Mouse (Mus musculus): Measurements from ENCODE around the gene Kcnn4.

DNA sequence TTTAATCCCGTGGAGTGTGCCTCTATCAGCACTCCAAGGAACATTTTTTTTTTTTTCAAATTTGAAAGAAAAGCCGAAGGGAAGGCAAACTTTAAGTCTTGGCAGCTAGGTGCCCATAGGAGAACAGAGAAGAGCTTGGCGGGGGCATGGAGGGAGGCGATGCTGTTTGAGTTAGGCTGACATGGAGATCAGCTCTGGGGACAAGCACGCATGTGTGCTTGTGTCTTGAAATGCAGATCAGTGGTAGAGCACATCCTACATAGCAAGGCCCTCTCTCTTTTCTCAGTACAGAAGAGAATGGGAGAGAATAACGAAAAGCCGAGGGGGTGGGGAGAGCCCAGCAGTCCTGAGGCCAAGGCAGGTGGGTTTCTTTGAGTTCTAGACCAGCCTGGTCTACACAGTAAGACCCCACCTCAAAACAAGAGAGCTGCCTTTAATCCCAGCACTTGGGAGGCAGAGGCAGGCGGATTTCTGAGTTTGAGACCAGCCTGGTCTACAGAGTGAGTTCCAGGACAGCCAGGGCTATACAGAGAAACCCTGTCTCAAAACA is 28.4 kb downstream of the Kcnn4 start:
- no peak for TF ChIP-seq EP300 (IDR thresholded peaks at IDR 0.05; ENCODE audit: low read depth)
- TF ChIP-seq CTCF (IDR thresholded peaks at IDR 0.05; ENCODE audit: low read depth): no peak
